Mouse (Mus musculus) thymus, adult 2 months (tissue): ENCODE results near the gene Zfp964.

Experiments used
- CTCF ChIP-seq: fragments of 200-500 bp; IDR thresholded peaks from 2 replicates; pipeline ENCODE4 v1.5.1; 2012; ENCODE audit warnings: mild to moderate bottlenecking, control low read depth, low read length, moderate library complexity, borderline replicate concordance; ENCODE audit not compliant: control insufficient read depth, poor library complexity, insufficient read depth; ENCODE audit errors: extremely low read depth
- POLR2A ChIP-seq: fragments of 200-500 bp; IDR thresholded peaks from 2 replicates; pipeline ENCODE4 v1.6.1; 2012; ENCODE audit warnings: mild to moderate bottlenecking, low read length, control low read depth, moderate library complexity; ENCODE audit not compliant: control insufficient read depth, poor library complexity, insufficient read depth; ENCODE audit errors: extremely low read depth

DNA sequence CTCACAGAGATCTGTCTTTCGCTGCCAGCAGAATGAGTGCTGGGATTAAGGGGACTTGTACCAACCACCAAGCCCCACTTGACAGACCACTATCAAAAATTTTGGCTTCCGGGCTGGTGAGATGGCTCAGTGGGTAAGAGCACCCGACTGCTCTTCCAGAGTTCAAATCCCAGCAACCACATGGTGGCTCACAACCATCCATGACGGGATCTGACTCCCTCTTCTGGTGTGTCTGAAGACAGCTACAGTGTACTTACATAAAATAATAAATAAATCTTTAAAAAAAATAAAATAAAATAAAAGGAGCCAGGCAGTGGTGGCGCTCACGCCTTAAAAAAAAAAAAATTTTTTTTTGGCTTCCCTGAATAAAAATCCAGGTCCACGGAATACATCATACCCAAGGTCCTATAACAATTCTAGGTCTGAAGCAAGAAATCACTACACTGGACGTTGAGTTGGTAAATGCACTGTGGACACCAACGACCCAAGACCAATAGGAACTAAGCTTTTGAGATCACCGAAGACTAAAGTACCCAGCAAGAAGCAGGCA lies 396 bp upstream of the Zfp964 start:
- TF ChIP-seq CTCF (no peak), POLR2A (no peak)
